Mouse (Mus musculus) cerebellum, adult (tissue): ENCODE data around the gene Hmgxb4.

Experiments
- ATAC-seq: cut with Nextera tagmentation; 2 replicates; pipeline ENCODE4 v1.9.2; 2017; ENCODE audit warnings: mild to moderate bottlenecking, moderate library complexity, mixed read lengths; ENCODE audit not compliant: insufficient number of reproducible peaks, low FRiP score, low TSS enrichment

The Hmgxb4 gene

GRCm38 (mm10) chr8:75067287-75067686 lies 74.1 kb downstream of the Hmgxb4 start:
- ATAC-seq: no peak

- ATAC-seq: no peak
These were observed 77.1 kb downstream of the Hmgxb4 start for GRCm38 (mm10) chr8:75070297-75070696.

GRCm38 (mm10) chr8:75071627-75072346 lies 78.6 kb downstream of the Hmgxb4 start:
- peak; percentile 87 for ATAC-seq

- no peak for ATAC-seq
These were observed 81.7 kb downstream of the Hmgxb4 start for GRCm38 (mm10) chr8:75074876-75075275.

- ATAC-seq: no peak
These were observed 85.1 kb downstream of the Hmgxb4 start for GRCm38 (mm10) chr8:75078215-75078614.

GRCm38 (mm10) chr8:75078851-75079250 lies 85.7 kb downstream of the Hmgxb4 start:
- ATAC-seq: no peak
